Mouse (Mus musculus): ENCODE data around the gene Smok3c.
"Not testable (repeated sequence)": the region's sequence is repeated elsewhere in the genome, so short reads cannot be mapped to it uniquely, and the experiment has no call there.

- TF ChIP-seq EP300 (IDR thresholded peaks at IDR 0.05; ENCODE audit: low read length); UBTF (IDR thresholded peaks at IDR 0.05; ENCODE audit: low read depth, low read length); CTCF (conservative IDR thresholded peaks at IDR 0.05 in 1 of 2, IDR thresholded peaks at IDR 0.05 in 1 of 2; ENCODE audit: low read depth in 2 of 2, low read length in 2 of 2); POLR2A (IDR thresholded peaks at IDR 0.05; ENCODE audit: low read depth, low read length); MAX (IDR thresholded peaks at IDR 0.05; ENCODE audit: low read length); ZNF384 (IDR thresholded peaks at IDR 0.05; ENCODE audit: low read depth, low read length); ELF1 (IDR thresholded peaks at IDR 0.05; ENCODE audit: low read depth, low read length); SIN3A (IDR thresholded peaks at IDR 0.05; ENCODE audit: low read length); ETS1 (conservative IDR thresholded peaks at IDR 0.05; ENCODE audit: low read depth, low read length); USF2 (conservative IDR thresholded peaks at IDR 0.05; ENCODE audit: low read depth, low read length); MYC (IDR thresholded peaks at IDR 0.05; ENCODE audit: low read depth, low read length); POLR2AphosphoS2 (IDR thresholded peaks at IDR 0.05; ENCODE audit: low read depth, low read length); NRF1 (IDR thresholded peaks at IDR 0.05; ENCODE audit: low read depth, low read length): not testable (repeated sequence)
These were observed 32.0 kb upstream of the Smok3c start, which contains the start of the genes Smok3a and Smok3b for GRCm38 (mm10) chr5:138020961-138021479.
